Mouse (Mus musculus): ENCODE measurements around the gene Gm49630. TPM values are rescaled to one million over a fixed set of nuclear protein-coding genes. Genes with fewer than 3 reads are reported as not detected.
"Not testable (repeated sequence)": the region's sequence is repeated elsewhere in the genome, so short reads cannot be mapped to it uniquely, and the experiment has no call there.

Gm49630 gene
- polyA plus RNA-seq, 1 experiment from 2014 or later = not detected

- not testable (repeated sequence) for H3K9me3 ChIP-seq (ENCODE audit: control insufficient read depth); H3K27me3 ChIP-seq (replicated peaks; ENCODE audit: control insufficient read depth, insufficient read depth, low read length); H3K27ac ChIP-seq (ENCODE audit: low read depth, low read length); H3K4me2 ChIP-seq (replicated peaks; ENCODE audit: low read depth); H3K36me3 ChIP-seq (ENCODE audit: control insufficient read depth, insufficient read depth); H3K4me3 ChIP-seq (ENCODE audit: low read depth, low read length); H3K4me1 ChIP-seq (replicated peaks; ENCODE audit: control insufficient read depth, insufficient read depth, low read length); H3K9ac ChIP-seq (ENCODE audit: low read depth, low read length); ATAC-seq
- WGBS = 61% methylated on average over 7 of the region's 9 CpGs
Measured at GRCm38 (mm10) chr17:7337381-7337780, 34.4 kb downstream of the Gm49630 start.

- H3K9ac ChIP-seq (ENCODE audit: low read depth, low read length); H3K36me3 ChIP-seq (ENCODE audit: control insufficient read depth, insufficient read depth); H3K27me3 ChIP-seq (replicated peaks; ENCODE audit: control insufficient read depth, insufficient read depth, low read length); H3K9me3 ChIP-seq (ENCODE audit: control insufficient read depth); H3K4me3 ChIP-seq (ENCODE audit: low read depth, low read length); H3K4me1 ChIP-seq (replicated peaks; ENCODE audit: control insufficient read depth, insufficient read depth, low read length); H3K27ac ChIP-seq (ENCODE audit: low read depth, low read length); H3K4me2 ChIP-seq (replicated peaks; ENCODE audit: low read depth); ATAC-seq: not testable (repeated sequence)
- WGBS = 85% methylated on average over 2 of the region's 5 CpGs
Measured at GRCm38 (mm10) chr17:7332745-7333144, 39.0 kb downstream of the Gm49630 start.

GRCm38 (mm10) chr17:7326415-7326814 is 45.4 kb downstream of the Gm49630 start:
- not testable (repeated sequence) for H3K9me3 ChIP-seq (ENCODE audit: control insufficient read depth); H3K27ac ChIP-seq (ENCODE audit: low read depth, low read length); H3K27me3 ChIP-seq (replicated peaks; ENCODE audit: control insufficient read depth, insufficient read depth, low read length); H3K4me3 ChIP-seq (ENCODE audit: low read depth, low read length); H3K9ac ChIP-seq (ENCODE audit: low read depth, low read length); ATAC-seq; H3K4me2 ChIP-seq (replicated peaks; ENCODE audit: low read depth); H3K4me1 ChIP-seq (replicated peaks; ENCODE audit: control insufficient read depth, insufficient read depth, low read length); H3K36me3 ChIP-seq (ENCODE audit: control insufficient read depth, insufficient read depth)
- 58% methylated on average over 5 of the region's 8 CpGs for WGBS

- H3K9ac ChIP-seq (ENCODE audit: low read depth, low read length) = not testable (repeated sequence)
- 91% methylated on average over 3 of the region's 5 CpGs for WGBS
Measured at GRCm38 (mm10) chr17:7324346-7324745, 47.4 kb downstream of the Gm49630 start, which contains the start of gene Tcp10a. Tcp10a (plus strand) TSS chr17:7324646.

GRCm38 (mm10) chr17:7319789-7320188 is 52.0 kb downstream of the Gm49630 start:
- not testable (repeated sequence) for H3K4me2 ChIP-seq (replicated peaks; ENCODE audit: low read depth); ATAC-seq; H3K4me3 ChIP-seq (ENCODE audit: low read depth, low read length); H3K4me1 ChIP-seq (replicated peaks; ENCODE audit: control insufficient read depth, insufficient read depth, low read length); H3K9me3 ChIP-seq (ENCODE audit: control insufficient read depth); H3K27ac ChIP-seq (ENCODE audit: low read depth, low read length); H3K36me3 ChIP-seq (ENCODE audit: control insufficient read depth, insufficient read depth); H3K9ac ChIP-seq (ENCODE audit: low read depth, low read length); H3K27me3 ChIP-seq (replicated peaks; ENCODE audit: control insufficient read depth, insufficient read depth, low read length)
- WGBS = 82% methylated on average over 6 of the region's 6 CpGs

More at GRCm38 (mm10) chr17:7324346-7324745, 47.4 kb downstream of the Gm49630 start, which contains the start of gene Tcp10a:
- H3K4me1 ChIP-seq (replicated peaks; ENCODE audit: control insufficient read depth, insufficient read depth, low read length); H3K27me3 ChIP-seq (replicated peaks; ENCODE audit: control insufficient read depth, insufficient read depth, low read length); H3K27ac ChIP-seq (ENCODE audit: low read depth, low read length); H3K9me3 ChIP-seq (ENCODE audit: control insufficient read depth); H3K36me3 ChIP-seq (ENCODE audit: control insufficient read depth, insufficient read depth); H3K4me3 ChIP-seq (ENCODE audit: low read depth, low read length); H3K4me2 ChIP-seq (replicated peaks; ENCODE audit: low read depth); ATAC-seq: not testable (repeated sequence)

- H3K27me3 ChIP-seq (replicated peaks; ENCODE audit: control insufficient read depth, insufficient read depth, low read length); H3K4me3 ChIP-seq (ENCODE audit: low read depth, low read length); H3K9ac ChIP-seq (ENCODE audit: low read depth, low read length); ATAC-seq; H3K4me1 ChIP-seq (replicated peaks; ENCODE audit: control insufficient read depth, insufficient read depth, low read length); H3K4me2 ChIP-seq (replicated peaks; ENCODE audit: low read depth); H3K36me3 ChIP-seq (ENCODE audit: control insufficient read depth, insufficient read depth); H3K9me3 ChIP-seq (ENCODE audit: control insufficient read depth); H3K27ac ChIP-seq (ENCODE audit: low read depth, low read length): not testable (repeated sequence)
- 77% methylated on average over 6 of the region's 8 CpGs for WGBS
Measured at GRCm38 (mm10) chr17:7315693-7316382, 55.9 kb downstream of the Gm49630 start.

Data from intestine, postnatal 0 days (tissue).